Mouse (Mus musculus): ENCODE results near the gene Cntd1. TPM values are rescaled to one million over a fixed set of nuclear protein-coding genes. Genes with fewer than 3 reads are reported as not detected.
A peak's percentile ranks its signal among the peaks of the same experiment; 100 is the strongest.

Cntd1 gene
- polyA plus RNA-seq, 1 experiment = 0.84 TPM

GRCm38 (mm10) chr11:101301299-101302003 lies 22.6 kb downstream of the Cntd1 start:
- Histone ChIP-seq H3K4me1 (replicated peaks; ENCODE audit: control insufficient read depth, insufficient read depth, low read length) (peaks cover 10% of the 10 kb centered on the region), H3K27me3 (ENCODE audit: control insufficient read depth, insufficient read depth, low read length) (no peaks in the 10 kb centered on the region), H3K27ac (ENCODE audit: control insufficient read depth, insufficient read depth, low read length) (no peak overlapping the region), H3K36me3 (ENCODE audit: control insufficient read depth, insufficient read depth, low read length) (peaks cover 17% of the 10 kb centered on the region), H3K4me3 (ENCODE audit: control insufficient read depth, insufficient read depth, low read length) (peak overlapping the region; percentile 95)
- 9% methylated on average over 26 of the region's 26 CpGs for WGBS
- TF ChIP-seq POLR2A (IDR thresholded peaks at IDR 0.05; ENCODE audit: control insufficient read depth, extremely low read depth, insufficient read depth, low read length, poor library complexity) = no peak
- no peak for TF ChIP-seq CTCF (IDR thresholded peaks at IDR 0.05; ENCODE audit: borderline replicate concordance, control insufficient read depth, extremely low read depth, insufficient read depth, low read length, poor library complexity)
- no peak for DNase-seq

- TF ChIP-seq CTCF (IDR thresholded peaks at IDR 0.05; ENCODE audit: borderline replicate concordance, control insufficient read depth, extremely low read depth, insufficient read depth, low read length, poor library complexity) (peak; percentile 91), POLR2A (IDR thresholded peaks at IDR 0.05; ENCODE audit: control insufficient read depth, extremely low read depth, insufficient read depth, low read length, poor library complexity) (peak; percentile 61; the same call in 1 of the 2 replicates)
- DNase-seq = peak; percentile 93
- Histone ChIP-seq H3K36me3 (ENCODE audit: control insufficient read depth, insufficient read depth, low read length) (peaks cover 17% of the 10 kb centered on the region), H3K4me3 (ENCODE audit: control insufficient read depth, insufficient read depth, low read length) (peak within 1 kb of the TSS; percentile 95), H3K27ac (ENCODE audit: control insufficient read depth, insufficient read depth, low read length) (no peak within 1 kb of the TSS), H3K27me3 (ENCODE audit: control insufficient read depth, insufficient read depth, low read length) (no peaks in the 10 kb centered on the region), H3K4me1 (replicated peaks; ENCODE audit: control insufficient read depth, insufficient read depth, low read length) (peaks cover 10% of the 10 kb centered on the region)
- WGBS = 8% methylated on average over 39 of the region's 39 CpGs
Observed at GRCm38 (mm10) chr11:101302004-101302798, 23.4 kb downstream of the Cntd1 start, which contains the start of gene Becn1. Gene Becn1, minus strand, starts transcription at chr11:101302286.

- no peak for DNase-seq
- 59% methylated on average over 5 of the region's 5 CpGs for WGBS
- no peak overlapping the region for H3K4me3 ChIP-seq (ENCODE audit: control insufficient read depth, insufficient read depth, low read length)
- H3K27me3 ChIP-seq (ENCODE audit: control insufficient read depth, insufficient read depth, low read length) = no peaks in the 10 kb centered on the region
- no peaks in the 10 kb centered on the region for H3K36me3 ChIP-seq (ENCODE audit: control insufficient read depth, insufficient read depth, low read length)
- H3K27ac ChIP-seq (ENCODE audit: control insufficient read depth, insufficient read depth, low read length) = no peak overlapping the region
- no peaks in the 10 kb centered on the region for H3K4me1 ChIP-seq (replicated peaks; ENCODE audit: control insufficient read depth, insufficient read depth, low read length)
- TF ChIP-seq CTCF (IDR thresholded peaks at IDR 0.05; ENCODE audit: borderline replicate concordance, control insufficient read depth, extremely low read depth, insufficient read depth, low read length, poor library complexity) (no peak), POLR2A (IDR thresholded peaks at IDR 0.05; ENCODE audit: control insufficient read depth, extremely low read depth, insufficient read depth, low read length, poor library complexity) (no peak)
Observed at GRCm38 (mm10) chr11:101307744-101308143, 28.9 kb downstream of the Cntd1 start.

GRCm38 (mm10) chr11:101311083-101311482 lies 32.3 kb downstream of the Cntd1 start:
- Histone ChIP-seq H3K27me3 (ENCODE audit: control insufficient read depth, insufficient read depth, low read length) (no peaks in the 10 kb centered on the region), H3K36me3 (ENCODE audit: control insufficient read depth, insufficient read depth, low read length) (no peaks in the 10 kb centered on the region), H3K4me3 (ENCODE audit: control insufficient read depth, insufficient read depth, low read length) (no peak overlapping the region), H3K27ac (ENCODE audit: control insufficient read depth, insufficient read depth, low read length) (no peak overlapping the region), H3K4me1 (replicated peaks; ENCODE audit: control insufficient read depth, insufficient read depth, low read length) (no peaks in the 10 kb centered on the region)
- no peak for TF ChIP-seq CTCF (IDR thresholded peaks at IDR 0.05; ENCODE audit: borderline replicate concordance, control insufficient read depth, extremely low read depth, insufficient read depth, low read length, poor library complexity)
- no peak for TF ChIP-seq POLR2A (IDR thresholded peaks at IDR 0.05; ENCODE audit: control insufficient read depth, extremely low read depth, insufficient read depth, low read length, poor library complexity)
- DNase-seq = no peak
- WGBS = 75% methylated on average over 3 of the region's 3 CpGs

- no peaks in the 10 kb centered on the region for H3K27me3 ChIP-seq (ENCODE audit: control insufficient read depth, insufficient read depth, low read length)
- TF ChIP-seq CTCF (IDR thresholded peaks at IDR 0.05; ENCODE audit: borderline replicate concordance, control insufficient read depth, extremely low read depth, insufficient read depth, low read length, poor library complexity) (no peak), POLR2A (IDR thresholded peaks at IDR 0.05; ENCODE audit: control insufficient read depth, extremely low read depth, insufficient read depth, low read length, poor library complexity) (no peak)
- H3K4me1 ChIP-seq (replicated peaks; ENCODE audit: control insufficient read depth, insufficient read depth, low read length) = peaks cover 5% of the 10 kb centered on the region
- 67% methylated on average over 3 of the region's 3 CpGs for WGBS
- DNase-seq = no peak
- no peak overlapping the region for H3K27ac ChIP-seq (ENCODE audit: control insufficient read depth, insufficient read depth, low read length)
- no peak overlapping the region for H3K4me3 ChIP-seq (ENCODE audit: control insufficient read depth, insufficient read depth, low read length)
- no peaks in the 10 kb centered on the region for H3K36me3 ChIP-seq (ENCODE audit: control insufficient read depth, insufficient read depth, low read length)
Observed at GRCm38 (mm10) chr11:101312150-101312549, 33.3 kb downstream of the Cntd1 start.

GRCm38 (mm10) chr11:101314567-101314966 lies 35.8 kb downstream of the Cntd1 start:
- DNase-seq = no peak
- no peak for TF ChIP-seq CTCF (IDR thresholded peaks at IDR 0.05; ENCODE audit: borderline replicate concordance, control insufficient read depth, extremely low read depth, insufficient read depth, low read length, poor library complexity)
- no peak for TF ChIP-seq POLR2A (IDR thresholded peaks at IDR 0.05; ENCODE audit: control insufficient read depth, extremely low read depth, insufficient read depth, low read length, poor library complexity)
- Histone ChIP-seq H3K36me3 (ENCODE audit: control insufficient read depth, insufficient read depth, low read length) (peaks cover 5% of the 10 kb centered on the region), H3K4me3 (ENCODE audit: control insufficient read depth, insufficient read depth, low read length) (no peak overlapping the region), H3K27me3 (ENCODE audit: control insufficient read depth, insufficient read depth, low read length) (no peaks in the 10 kb centered on the region), H3K27ac (ENCODE audit: control insufficient read depth, insufficient read depth, low read length) (no peak overlapping the region), H3K4me1 (replicated peaks; ENCODE audit: control insufficient read depth, insufficient read depth, low read length) (peaks cover 5% of the 10 kb centered on the region)
- WGBS = 94% methylated on average over 1 of the region's 1 CpGs
